Mouse (Mus musculus): ENCODE measurements around the gene Cad.

Gene Cad

DNA sequence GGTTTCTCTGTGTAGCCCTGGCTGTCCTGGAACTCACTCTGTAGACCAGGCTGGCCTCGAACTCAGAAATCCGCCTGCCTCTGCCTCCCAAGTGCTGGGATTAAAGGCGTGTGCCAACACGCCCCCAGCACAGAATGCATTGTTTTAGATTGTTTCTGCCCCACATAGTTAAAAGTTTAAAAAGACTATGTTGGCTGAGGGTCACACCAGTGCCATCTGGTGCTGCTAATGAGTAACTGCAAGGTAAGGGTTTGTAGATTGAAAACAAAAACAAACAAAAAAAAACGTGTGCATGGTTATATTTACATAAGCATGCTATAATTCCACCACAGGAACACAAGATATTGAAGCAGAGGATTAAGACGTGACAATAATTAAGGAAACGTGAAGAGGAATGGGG is 56.2 kb downstream of the Cad start:
- no peak for DNase-seq (ENCODE audit: low read depth, low spot score)

DNA sequence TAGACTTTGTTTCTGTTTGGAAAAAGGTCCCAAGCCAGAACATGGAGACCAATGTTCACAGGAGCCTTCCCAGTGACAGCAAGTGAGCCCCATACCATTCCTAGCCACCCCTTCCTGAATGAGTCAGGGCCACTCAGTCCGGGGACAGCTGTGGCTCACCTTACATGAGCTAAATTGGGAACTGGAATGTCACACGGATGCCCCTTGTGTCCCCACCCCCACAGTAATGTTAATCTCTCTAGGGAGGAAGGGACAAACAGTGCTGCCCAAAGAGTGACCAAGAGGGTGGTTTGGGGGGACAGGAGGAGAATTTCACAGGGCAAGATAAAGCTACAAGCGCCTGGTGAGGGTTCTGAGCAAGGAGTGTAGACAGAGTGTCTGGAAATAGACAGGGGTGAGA is 61.8 kb downstream of the Cad start, which contains the start of gene Trim54:
Gene Trim54 (plus strand): TSS at position 359 of the 400 bp plus-strand sequence.
- no peak for DNase-seq (ENCODE audit: low read depth, low spot score)

DNA sequence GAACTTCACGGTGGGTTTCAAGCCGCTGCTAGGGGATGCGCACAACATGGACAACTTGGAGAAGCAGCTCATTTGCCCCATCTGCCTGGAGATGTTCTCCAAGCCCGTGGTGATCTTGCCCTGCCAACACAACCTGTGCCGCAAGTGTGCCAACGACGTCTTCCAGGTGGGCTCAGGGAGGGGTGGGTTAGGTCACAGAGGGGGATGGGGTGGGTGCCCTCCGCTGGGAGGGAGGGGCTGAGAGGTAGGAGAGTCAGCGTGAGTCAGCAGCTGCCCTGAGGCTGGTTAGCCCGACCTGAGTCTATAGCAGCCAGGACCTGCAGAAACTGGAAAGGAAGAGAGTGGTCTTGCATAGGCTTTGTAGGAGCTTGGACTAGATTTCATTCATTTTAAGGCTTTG is 62.3 kb downstream of the Cad start:
- no peak for DNase-seq (ENCODE audit: low read depth, low spot score)

DNA sequence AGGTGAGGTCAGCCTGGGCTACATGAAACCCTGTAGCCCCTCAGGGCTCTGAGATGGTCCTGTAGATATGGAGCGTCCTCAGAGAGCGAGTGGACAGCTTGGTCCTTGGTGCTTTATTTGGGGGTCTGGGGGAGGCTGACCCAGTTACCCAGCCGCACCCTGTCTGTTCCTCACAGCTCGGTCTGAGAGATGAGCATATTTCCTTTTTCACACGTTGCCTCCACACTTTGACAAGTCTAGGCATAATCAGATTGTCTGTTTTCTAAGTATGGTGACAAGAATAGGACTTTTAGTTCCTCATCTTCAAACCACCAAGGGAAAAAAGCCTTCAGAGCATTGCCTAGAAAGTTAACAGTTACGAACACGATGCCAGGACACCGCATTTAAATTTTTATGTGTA is 66.5 kb downstream of the Cad start:
- peak; percentile 80 for DNase-seq (ENCODE audit: low read depth, low spot score)

DNA sequence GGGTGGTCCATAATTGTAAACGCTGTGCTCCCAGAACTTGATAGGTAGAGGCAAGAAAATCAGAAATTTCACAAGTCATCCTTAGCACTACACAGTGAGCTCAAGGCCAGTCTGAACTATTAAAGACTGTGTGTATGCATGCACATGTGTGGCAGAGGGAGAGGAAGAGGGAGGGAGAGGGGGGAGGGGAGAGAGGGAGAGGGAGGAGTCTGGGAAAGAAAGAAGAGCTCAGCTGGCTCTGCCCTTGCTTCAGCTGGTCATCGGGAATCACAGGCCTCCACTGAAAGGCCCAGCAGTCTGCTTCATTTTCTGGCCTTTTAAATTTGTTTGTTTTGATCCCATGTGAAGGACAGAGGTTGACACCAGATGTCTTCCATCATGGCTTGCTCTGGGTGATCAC is 68.9 kb downstream of the Cad start:
- no peak for DNase-seq (ENCODE audit: low read depth, low spot score)

DNA sequence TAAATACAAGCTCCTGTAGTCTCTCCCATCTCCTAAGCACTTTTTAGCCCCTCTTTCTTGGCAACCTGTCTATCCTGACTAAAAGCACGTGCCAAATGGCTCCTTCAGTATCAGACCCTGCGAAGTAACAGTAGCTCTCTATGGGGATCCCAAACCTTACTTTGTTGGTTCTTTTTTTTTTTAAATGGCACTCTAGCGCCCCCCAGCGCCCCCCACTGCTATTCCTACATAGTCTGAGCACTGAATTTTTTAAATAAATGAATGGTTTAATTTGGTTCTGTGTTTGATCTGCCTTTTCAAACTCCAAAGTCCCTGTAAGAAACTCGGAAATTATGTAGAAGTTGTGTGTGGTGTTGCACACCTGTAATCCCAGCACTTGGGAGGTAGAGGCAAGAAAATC is 71.5 kb downstream of the Cad start:
- DNase-seq (ENCODE audit: low read depth, low spot score) = no peak

Measured in telencephalon, adult 2 months (tissue).